Mouse (Mus musculus) liver, adult 2 months (tissue): ENCODE data around the gene Aurka.

Source experiments
- CTCF ChIP-seq: fragments of 200-500 bp; IDR thresholded peaks from 2 replicates; pipeline ENCODE4 v1.5.1; 2011; ENCODE audit warnings: low read depth, low read length, control low read depth
- POLR2A ChIP-seq: fragments of 200-500 bp; IDR thresholded peaks from 2 replicates; pipeline ENCODE4 v1.6.1; 2011; ENCODE audit warnings: low read length, control low read depth; ENCODE audit not compliant: insufficient read depth; ENCODE audit errors: extremely low read depth

- TF ChIP-seq CTCF = no peak
- no peak for TF ChIP-seq POLR2A
Observed at GRCm38 (mm10) chr2:172393391-172394051, 23.2 kb upstream of the Aurka start, which contains the start of gene Cass4.
